29 mouse cellular contexts compared by ENCODE assay signal in the genomic region with DNA sequence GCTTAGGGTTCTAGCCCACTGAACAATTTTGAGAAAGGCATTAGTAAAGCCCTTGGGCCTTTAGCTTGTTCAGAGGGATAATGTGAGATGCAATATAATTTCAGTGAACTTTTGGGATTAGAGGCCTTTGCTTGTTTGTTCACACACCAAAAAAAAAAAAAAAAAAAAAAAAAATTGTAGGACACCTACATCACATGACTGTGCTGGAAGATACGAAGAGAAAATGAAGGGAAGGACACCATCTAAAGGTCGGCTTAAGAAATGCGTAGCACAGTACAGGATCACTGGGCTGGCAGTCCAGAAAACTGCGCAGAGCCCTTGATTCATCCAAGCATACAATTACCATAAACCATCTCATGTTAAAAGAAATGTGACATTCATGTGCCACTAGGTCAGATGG. TPM values are rescaled to one million over a fixed set of nuclear protein-coding genes. Genes with fewer than 3 reads are reported as not detected.
DNase-seq lines count a peak whose midpoint lies in the region; ATAC-seq and TF ChIP-seq lines count a peak whose summit lies in the region.
"Had no signal": no experiment of that assay in that cellular context is flagged by ENCODE, and none has a peak within 500 bp of the region (broad histone marks: within the 10 kb centered on the region; RNA-seq: fewer than 3 reads in every experiment).

No protein-coding gene starts in this region.

- whole genome bisulfite sequencing in heart, embryonic 11.5 days (ENCODE audit: insufficient replicate concordance), result 82% methylated on average over 4 of the region's 4 CpGs

- no peaks in the 10 kb centered on the region for H3K79me2 ChIP-seq in CH12.LX (replicated peaks; ENCODE audit: control insufficient read depth, extremely low read depth, insufficient read depth, poor library complexity, severe bottlenecking)

- H3K4me3 ChIP-seq in heart, embryonic 11.5 days (ENCODE audit: low read depth, low read length), result no peak overlapping the region
- no peak overlapping the region for H3K4me3 ChIP-seq in left cerebral cortex, adult 2 months
- no peak overlapping the region for H3K4me3 ChIP-seq in CH12.LX (replicated peaks in 1 of 3; ENCODE audit: low read depth in 2 of 3, low read length in 2 of 3, poor library complexity in 1 of 3)
- H3K4me3 ChIP-seq: embryonic facial prominence, embryonic 15.5 days; forebrain, embryonic 13.5 days; heart, embryonic 13.5 days; hindbrain, embryonic 10.5 days; liver, embryonic 15.5 days; lung, embryonic 15.5 days; midbrain, embryonic 12.5 days; stomach, embryonic 15.5 days had no signal

- TF ChIP-seq CTCF in left cerebral cortex, adult 2 months (IDR thresholded peaks at IDR 0.05), result peak; percentile 35; the same call in 1 of the 2 replicates
- peak in 1 of 2 experiments; percentile 53; a peak in 2 of 4 replicates for TF ChIP-seq CTCF in CH12.LX (conservative IDR thresholded peaks at IDR 0.05 in 1 of 2, IDR thresholded peaks at IDR 0.05 in 1 of 2; ENCODE audit: low read depth in 2 of 2, low read length in 2 of 2)

- ATAC-seq in heart, embryonic 11.5 days (replicated peaks; ENCODE audit: insufficient number of reproducible peaks, low FRiP score, low TSS enrichment), result no peak
- ATAC-seq: forebrain, embryonic 13.5 days; hindbrain, embryonic 16.5 days had no signal

- no peak overlapping the region for H3K4me2 ChIP-seq in heart, embryonic 11.5 days
- H3K4me2 ChIP-seq in CH12.LX (ENCODE audit: insufficient read depth, low read depth, poor library complexity, severe bottlenecking), result no peak overlapping the region
- H3K4me2 ChIP-seq: embryonic facial prominence, embryonic 15.5 days; forebrain, embryonic 13.5 days; heart, embryonic 13.5 days; liver, embryonic 15.5 days; lung, embryonic 15.5 days; midbrain, embryonic 12.5 days; stomach, embryonic 15.5 days had no signal

- no peaks in the 10 kb centered on the region for H3K27me3 ChIP-seq in heart, embryonic 11.5 days (ENCODE audit: control insufficient read depth, insufficient read depth, low read length)
- H3K27me3 ChIP-seq in CH12.LX (replicated peaks), result no peaks in the 10 kb centered on the region
- H3K27me3 ChIP-seq: embryonic facial prominence, embryonic 15.5 days; forebrain, embryonic 13.5 days; heart, embryonic 13.5 days; liver, embryonic 15.5 days; lung, embryonic 15.5 days; stomach, embryonic 15.5 days had no signal

- dilution Hi-C loops in CH12.LX (cut with MboI; ENCODE audit: extremely low pct_ligation_motif_present, extremely low pct_unique_long_range_greater_than_20kb, low sequenced_read_pairs), result no loop called here

- intact Hi-C loops in left cerebral cortex, adult 2 months (cut with DNase I), result loop anchor here (2.0 to 5.0 kb wide), 2 partner anchors 37 to 104 kb away; no protein-coding TSS in a partner anchor
- intact Hi-C loops in left cerebral cortex, postnatal 4 days (cut with DNase I), result no loop called here

- no peak overlapping the region for H3K27ac ChIP-seq in heart, embryonic 11.5 days (ENCODE audit: low read depth, low read length)
- no peak overlapping the region for H3K27ac ChIP-seq in left cerebral cortex, adult 2 months
- H3K27ac ChIP-seq in CH12.LX (ENCODE audit: insufficient read depth, low read depth), result no peak overlapping the region
- H3K27ac ChIP-seq: embryonic facial prominence, embryonic 15.5 days; forebrain, embryonic 13.5 days; heart, embryonic 13.5 days; hindbrain, embryonic 10.5 days; liver, embryonic 15.5 days; lung, embryonic 15.5 days; midbrain, embryonic 12.5 days; stomach, embryonic 15.5 days had no signal

- no peaks in the 10 kb centered on the region for H3K9me3 ChIP-seq in heart, embryonic 11.5 days (replicated peaks; ENCODE audit: control insufficient read depth, low read length)
- no peaks in the 10 kb centered on the region for H3K9me3 ChIP-seq in CH12.LX (replicated peaks; ENCODE audit: low read length)
- H3K9me3 ChIP-seq: embryonic facial prominence, embryonic 15.5 days; forebrain, embryonic 13.5 days; heart, embryonic 13.5 days; hindbrain, embryonic 10.5 days; liver, embryonic 15.5 days; lung, embryonic 15.5 days; midbrain, embryonic 12.5 days; stomach, embryonic 15.5 days had no signal

- in situ Hi-C loops in CH12.LX (cut with MboI; ENCODE audit: low pct_ligation_motif_present, low pct_unique_long_range_greater_than_20kb, low sequenced_read_pairs), result loop anchor here (10.0 kb wide), 1 partner anchor 107 kb away; no protein-coding TSS in a partner anchor

- H3K36me3 ChIP-seq in heart, embryonic 11.5 days (ENCODE audit: control insufficient read depth, insufficient read depth, low read length), result no peaks in the 10 kb centered on the region; the same call in 1 of the 2 replicates
- H3K36me3 ChIP-seq in CH12.LX (replicated peaks in 1 of 2; ENCODE audit: control insufficient read depth in 1 of 2, insufficient read depth in 1 of 2, low read length in 1 of 2), result peaks cover 0 to 23% of the 10 kb centered on the region in 2 experiments
- H3K36me3 ChIP-seq: embryonic facial prominence, embryonic 15.5 days; lung, embryonic 15.5 days had no signal

- H3K4me1 ChIP-seq in heart, embryonic 11.5 days (ENCODE audit: control insufficient read depth, insufficient read depth, low read length), result no peaks in the 10 kb centered on the region
- H3K4me1 ChIP-seq in CH12.LX (ENCODE audit: control insufficient read depth in 1 of 2, insufficient read depth in 2 of 2), result peaks cover 8 to 65% of the 10 kb centered on the region in 2 experiments; a peak in 3 of 4 replicates
- H3K4me1 ChIP-seq: embryonic facial prominence, embryonic 15.5 days; forebrain, embryonic 13.5 days; heart, embryonic 13.5 days; hindbrain, embryonic 10.5 days; liver, embryonic 15.5 days; lung, embryonic 15.5 days; midbrain, embryonic 12.5 days; stomach, embryonic 15.5 days had no signal

- peak; percentile 31 for DNase-seq in heart, adult 11 months
- DNase-seq in left cerebral cortex, adult 2 months (ENCODE audit: extremely low spot score in 1 of 2, low spot score in 2 of 2), result no peak
- DNase-seq in left cerebral cortex, postnatal 4 days, result no peak
- no peak for DNase-seq in CH12.LX (ENCODE audit: extremely low read depth)
- DNase-seq in ZHBTc4 (ENCODE audit: low read depth, low spot score), result peak; percentile 16
- DNase-seq in cerebellum, postnatal 14 days, result no peak
- no peak for DNase-seq in right cerebral cortex, adult 18-20 months
- DNase-seq: adrenal gland, postnatal 25 days; cerebellum, adult 18-20 months; cerebellum, postnatal 10 days; gastrocnemius, postnatal 14 days; heart, adult 18-20 months; heart, postnatal 10 days; kidney, adult 8-10 months; kidney, postnatal 14 days; right cerebral cortex, postnatal 14 days; thymus, postnatal 25 days had no signal

- no peak overlapping the region for H3K9ac ChIP-seq in heart, embryonic 11.5 days (ENCODE audit: low read depth, low read length)
- no peak overlapping the region for H3K9ac ChIP-seq in CH12.LX (ENCODE audit: insufficient read depth, low read depth)
- H3K9ac ChIP-seq: embryonic facial prominence, embryonic 15.5 days; forebrain, embryonic 13.5 days; heart, embryonic 13.5 days; liver, embryonic 15.5 days; lung, embryonic 15.5 days; midbrain, embryonic 12.5 days; stomach, embryonic 15.5 days had no signal

- TF ChIP-seq RAD21 in CH12.LX (IDR thresholded peaks at IDR 0.05; ENCODE audit: low read depth, low read length), result peak; percentile 57

- no peak for TF ChIP-seq EP300 in CH12.LX (IDR thresholded peaks at IDR 0.05; ENCODE audit: low read length)

- TF ChIP-seq POLR2A in CH12.LX (IDR thresholded peaks at IDR 0.05; ENCODE audit: low read depth, low read length), result no peak

TF ChIP-seq in CH12.LX, 34 proteins besides CTCF, POLR2A, EP300 and RAD21:
- TF ChIP-seq ZNF384 (IDR thresholded peaks at IDR 0.05; ENCODE audit: low read depth, low read length) (peak; percentile 94), SMC3 (IDR thresholded peaks at IDR 0.05; ENCODE audit: low read depth, low read length) (peak; percentile 33), USF1 (IDR thresholded peaks at IDR 0.05; ENCODE audit: low read depth, low read length) (peak; percentile 32), GABPA (IDR thresholded peaks at IDR 0.05; ENCODE audit: insufficient replicate concordance, low read depth, low read length) (no peak), UBTF (IDR thresholded peaks at IDR 0.05; ENCODE audit: low read depth, low read length) (no peak)

RNA-seq across cellular contexts. Expression of gene Sft2d1, which starts 9.4 kb away (rescaled TPM):
- polyA plus RNA-seq in heart, embryonic 11.5 days (2014; fragmentation: Nextera tagmentation; extraction: Ambion mirVana), result 66.9 and 71.5 TPM in 2 replicates
- 10 to 100 TPM; 63.8 to 65.7 TPM for total RNA-seq in left cerebral cortex, adult 2 months (2021)
- total RNA-seq in left cerebral cortex, postnatal 4 days (2021), result 10 to 100 TPM; 80.4 to 81.6 TPM
- 63.4 and 71.7 TPM in 2 replicates for total RNA-seq in CH12.LX (2012; rRNA removed)
- total RNA-seq in CH12.LX (2014; rRNA removed), result 121 and 127 TPM in 2 replicates
- 63.8 and 75.1 TPM in 2 replicates for polyA plus RNA-seq in CH12.LX (2012; ENCODE audit: insufficient read length, low read depth)

RNA-seq across cellular contexts. Expression of gene Mpc1, which starts 18.8 kb away (rescaled TPM):
- polyA plus RNA-seq in heart, embryonic 11.5 days (2014; fragmentation: Nextera tagmentation; extraction: Ambion mirVana), result 152 and 153 TPM in 2 replicates
- 100 to 1,000 TPM; 170 to 173 TPM for total RNA-seq in left cerebral cortex, adult 2 months (2021)
- total RNA-seq in left cerebral cortex, postnatal 4 days (2021), result 100 to 1,000 TPM; 159 to 160 TPM
- total RNA-seq in CH12.LX (2012; rRNA removed) (60.4 and 66.7 TPM in 2 replicates), CH12.LX (2014; rRNA removed) (232 and 250 TPM in 2 replicates)
- polyA plus RNA-seq in CH12.LX (2012; ENCODE audit: insufficient read length, low read depth), result 75.4 and 77.4 TPM in 2 replicates

RNA-seq across cellular contexts. Expression of gene Prr18, which starts 35.7 kb away (rescaled TPM):
- 0.39 TPM in 1 of 2 replicates, not detected in the other for polyA plus RNA-seq in heart, embryonic 11.5 days (2014; fragmentation: Nextera tagmentation; extraction: Ambion mirVana)
- total RNA-seq in left cerebral cortex, adult 2 months (2021), result 10 to 100 TPM; 12.6 to 15.5 TPM
- 10 to 100 TPM; 23.2 to 24.6 TPM for total RNA-seq in left cerebral cortex, postnatal 4 days (2021)
- total RNA-seq in CH12.LX (2012; rRNA removed), result 0.08 TPM in 1 of 2 replicates, not detected in the other
- 0.07 and 0.12 TPM in 2 replicates for total RNA-seq in CH12.LX (2014; rRNA removed)
- 0.07 TPM in 1 of 2 replicates, not detected in the other for polyA plus RNA-seq in CH12.LX (2012; ENCODE audit: insufficient read length, low read depth)
- total RNA-seq: monocyte, adult 5-6 weeks had no signal

RNA-seq across cellular contexts. Expression of gene T2, which starts 54.3 kb away (rescaled TPM):
- polyA plus RNA-seq in heart, embryonic 11.5 days (2014; fragmentation: Nextera tagmentation; extraction: Ambion mirVana), result 0.73 and 0.79 TPM in 2 replicates
- total RNA-seq in left cerebral cortex, adult 2 months (2021), result under 1 TPM; 0.70 to 0.79 TPM
- total RNA-seq in left cerebral cortex, postnatal 4 days (2021), result under 1 TPM; 0.32 to 0.70 TPM
- total RNA-seq in CH12.LX (2012; rRNA removed) (not detected in 2 replicates), CH12.LX (2014; rRNA removed) (not detected in 2 replicates)
- not detected in 2 replicates for polyA plus RNA-seq in CH12.LX (2012; ENCODE audit: insufficient read length, low read depth)
- total RNA-seq: adrenal gland, adult 18-20 months; adrenal gland, postnatal 25 days; gastrocnemius, postnatal 14 days; monocyte, adult 5-6 weeks had no signal
- polyA plus RNA-seq: liver, embryonic 15.5 days had no signal

Comparison
In these comparisons a context has a peak if more than half of its experiments do, and no peak if none do; other contexts are left out.
1. DNase-seq: peak in heart, adult 11 months (single experiment) and ZHBTc4 (single experiment); none in left cerebral cortex, adult 2 months (0 of 2), left cerebral cortex, postnatal 4 days (single experiment), CH12.LX (single experiment), cerebellum, postnatal 14 days (0 of 2) and right cerebral cortex, adult 18-20 months (single experiment).
2. RNA of gene Prr18, which starts 35.7 kb away (total RNA-seq): 23.2 to 24.6 TPM in left cerebral cortex, postnatal 4 days and 12.6 to 15.5 TPM in left cerebral cortex, adult 2 months; 0.07 to 0.12 TPM in CH12.LX; every median in the first group is over 10 times any median in the second.